Mouse (Mus musculus): ENCODE measurements around the gene Rassf4.

Gene Rassf4

GRCm38 (mm10) chr6:116673471-116674282, at the start of gene Rassf4:
Rassf4 (minus strand) TSS chr6:116673952.
- DNase-seq: peak; percentile 92 to 94

- no peak for DNase-seq
Observed at GRCm38 (mm10) chr6:116718920-116719319, 45.2 kb upstream of the Rassf4 start.

- no peak for DNase-seq
Observed at GRCm38 (mm10) chr6:116718361-116718760, 44.6 kb upstream of the Rassf4 start.

GRCm38 (mm10) chr6:116717851-116718250, 44.1 kb upstream of the Rassf4 start:
- no peak for DNase-seq

- no peak for DNase-seq
Observed at GRCm38 (mm10) chr6:116716666-116717065, 42.9 kb upstream of the Rassf4 start, which contains the start of gene Tmem72. Tmem72 (minus strand) TSS chr6:116716913.

- no peak for DNase-seq
Observed at GRCm38 (mm10) chr6:116715166-116715565, 41.4 kb upstream of the Rassf4 start.

- no peak for DNase-seq
Observed at GRCm38 (mm10) chr6:116714576-116714975, 40.8 kb upstream of the Rassf4 start.

GRCm38 (mm10) chr6:116713966-116714365, 40.2 kb upstream of the Rassf4 start:
- DNase-seq: no peak

GRCm38 (mm10) chr6:116712503-116712902, 38.8 kb upstream of the Rassf4 start:
- no peak for DNase-seq

GRCm38 (mm10) chr6:116712062-116712461, 38.3 kb upstream of the Rassf4 start:
- DNase-seq: no peak

GRCm38 (mm10) chr6:116704320-116704719, 30.6 kb upstream of the Rassf4 start:
- no peak for DNase-seq

GRCm38 (mm10) chr6:116700821-116701220, 27.1 kb upstream of the Rassf4 start:
- no peak for DNase-seq

GRCm38 (mm10) chr6:116697896-116698425, 24.2 kb upstream of the Rassf4 start:
- no peak for DNase-seq

- DNase-seq: no peak
Observed at GRCm38 (mm10) chr6:116697413-116697812, 23.7 kb upstream of the Rassf4 start.

GRCm38 (mm10) chr6:116694346-116694745, 20.6 kb upstream of the Rassf4 start:
- DNase-seq: no peak

- DNase-seq: no peak
Observed at GRCm38 (mm10) chr6:116693639-116694038, 19.9 kb upstream of the Rassf4 start.

GRCm38 (mm10) chr6:116682317-116682716, 8.6 kb upstream of the Rassf4 start:
- peak; percentile 67 to 69 for DNase-seq

GRCm38 (mm10) chr6:116679563-116680288, 6.0 kb upstream of the Rassf4 start:
- peak in 1 of 2 experiments; percentile 55 for DNase-seq

- DNase-seq: no peak
Observed at GRCm38 (mm10) chr6:116677321-116677720, 3.6 kb upstream of the Rassf4 start.

- DNase-seq: peak in 1 of 2 experiments; percentile 42
Observed at GRCm38 (mm10) chr6:116676355-116676913, 2.7 kb upstream of the Rassf4 start.

- DNase-seq: peak in 1 of 2 experiments; percentile 26
Observed at GRCm38 (mm10) chr6:116674283-116674886, 633 bp upstream of the Rassf4 start.

- DNase-seq: no peak
Observed at GRCm38 (mm10) chr6:116672349-116672748, 1.4 kb downstream of the Rassf4 start.

GRCm38 (mm10) chr6:116671768-116672167, 2.0 kb downstream of the Rassf4 start:
- no peak for DNase-seq
